Mouse (Mus musculus) megakaryocyte, embryonic 14.5 days (primary cell): ENCODE measurements at regions not wholly inside any gene's neighbourhood (a gene's known extent, or its start where the extent isn't known, plus 50 kb on each side); places are given as distances from the start of the nearest gene placed in this dataset.

Source experiments
- H3K27me3 ChIP-seq: replicated peaks from 2 replicates; pipeline ENCODE3; 2012; ENCODE audit warnings: inconsistent platforms
- H3K36me3 ChIP-seq: replicated peaks from 2 replicates; pipeline ENCODE3; 2012; ENCODE audit warnings: low read length, inconsistent platforms, mixed read lengths
- H3K4me1 ChIP-seq: 2 replicates; pipeline ENCODE4 v1.6.1; 2012; ENCODE audit warnings: inconsistent platforms
- H3K4me3 ChIP-seq: replicated peaks from 2 replicates; pipeline ENCODE3; 2012; ENCODE audit warnings: moderate library complexity, mild to moderate bottlenecking, inconsistent platforms
- H3K9me3 ChIP-seq: 2 replicates; pipeline ENCODE4 v1.6.1; 2012; ENCODE audit warnings: inconsistent platforms
- FLI1 ChIP-seq: IDR thresholded peaks from 2 replicates; pipeline ENCODE4 v1.6.1; 2012; ENCODE audit warnings: low read length, inconsistent platforms, mixed read lengths
- GATA1 ChIP-seq: IDR thresholded peaks from 3 replicates; pipeline ENCODE4 v1.6.1; 2012; ENCODE audit warnings: mixed read lengths, low read length, inconsistent platforms, borderline replicate concordance

DNA sequence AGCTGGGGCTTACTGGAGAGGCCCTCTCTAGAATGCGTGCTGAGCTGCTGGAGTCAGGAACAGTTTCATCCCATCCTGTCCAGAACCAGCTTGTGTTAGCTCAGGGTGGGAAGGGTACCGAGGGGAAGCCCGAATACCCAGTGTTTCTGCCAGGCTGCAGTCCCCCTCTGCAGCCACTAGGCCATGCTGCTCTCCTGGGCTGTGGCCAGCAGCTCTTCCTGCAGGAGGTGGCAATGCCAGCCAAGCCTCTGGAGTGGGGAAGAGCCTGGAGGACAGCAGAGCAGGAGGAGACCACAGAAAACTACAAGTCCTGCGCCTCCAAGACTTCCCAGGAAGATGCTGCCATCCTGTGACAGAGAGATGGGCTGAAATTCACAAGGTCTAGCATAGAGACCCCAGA is 167.9 kb downstream of the Cyp26b1 start:
- H3K36me3 ChIP-seq, result no peaks in the 10 kb centered on the region
- no peak for TF ChIP-seq FLI1
- TF ChIP-seq GATA1, result no peak
- peaks cover 19% of the 10 kb centered on the region for H3K27me3 ChIP-seq
- peaks cover 5% of the 10 kb centered on the region for H3K4me1 ChIP-seq
- H3K4me3 ChIP-seq, result no peak overlapping the region
- no peaks in the 10 kb centered on the region for H3K9me3 ChIP-seq

DNA sequence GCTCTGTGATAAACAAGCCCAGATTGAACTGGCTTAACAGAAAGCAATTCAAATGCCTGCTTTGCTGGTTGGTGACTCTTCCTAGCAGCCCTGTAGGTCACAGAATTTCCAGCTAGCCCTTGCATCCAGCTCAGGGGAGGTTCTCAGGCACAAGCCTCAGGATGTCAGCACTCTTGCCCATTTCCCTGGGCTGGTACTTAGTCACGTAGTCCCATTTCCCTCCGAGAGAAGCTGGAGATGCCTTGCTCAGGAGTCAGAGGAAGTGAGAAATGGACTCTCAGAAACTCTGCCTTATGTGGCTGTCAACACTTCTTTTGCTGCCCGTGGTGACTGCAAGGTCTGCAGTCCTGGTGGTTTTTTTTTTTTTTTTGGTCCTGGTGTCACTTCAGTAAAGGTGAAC is 170.8 kb downstream of the Cyp26b1 start:
- H3K9me3 ChIP-seq, result no peaks in the 10 kb centered on the region
- H3K27me3 ChIP-seq, result peaks cover 20% of the 10 kb centered on the region
- H3K4me3 ChIP-seq, result no peak overlapping the region
- H3K4me1 ChIP-seq, result peaks cover 5% of the 10 kb centered on the region
- no peaks in the 10 kb centered on the region for H3K36me3 ChIP-seq
- no peak for TF ChIP-seq GATA1
- no peak for TF ChIP-seq FLI1

DNA sequence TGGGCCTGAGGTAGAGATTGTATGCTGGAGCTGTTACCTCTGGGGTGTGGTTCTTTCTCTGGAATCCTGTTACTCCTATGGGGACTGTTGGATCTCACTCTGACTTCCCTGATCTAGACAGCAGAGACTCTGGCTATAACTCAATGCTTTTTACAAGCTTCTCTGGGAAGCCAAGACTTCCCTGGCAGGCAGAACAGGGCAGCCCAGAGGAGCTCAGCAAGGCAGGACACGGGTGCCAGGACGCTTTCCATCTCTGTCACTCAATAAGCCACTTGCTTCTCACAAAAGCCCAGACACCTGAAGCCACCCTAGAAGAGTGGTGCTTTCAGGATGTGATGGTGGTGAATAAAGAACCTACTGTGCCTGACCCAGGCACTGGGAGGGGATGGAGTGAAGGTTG is 174.0 kb downstream of the Cyp26b1 start:
- Histone ChIP-seq H3K4me1 (peaks cover 5% of the 10 kb centered on the region), H3K27me3 (peaks cover 25% of the 10 kb centered on the region), H3K36me3 (no peaks in the 10 kb centered on the region), H3K4me3 (no peak overlapping the region), H3K9me3 (no peaks in the 10 kb centered on the region)
- no peak for TF ChIP-seq FLI1
- no peak for TF ChIP-seq GATA1

DNA sequence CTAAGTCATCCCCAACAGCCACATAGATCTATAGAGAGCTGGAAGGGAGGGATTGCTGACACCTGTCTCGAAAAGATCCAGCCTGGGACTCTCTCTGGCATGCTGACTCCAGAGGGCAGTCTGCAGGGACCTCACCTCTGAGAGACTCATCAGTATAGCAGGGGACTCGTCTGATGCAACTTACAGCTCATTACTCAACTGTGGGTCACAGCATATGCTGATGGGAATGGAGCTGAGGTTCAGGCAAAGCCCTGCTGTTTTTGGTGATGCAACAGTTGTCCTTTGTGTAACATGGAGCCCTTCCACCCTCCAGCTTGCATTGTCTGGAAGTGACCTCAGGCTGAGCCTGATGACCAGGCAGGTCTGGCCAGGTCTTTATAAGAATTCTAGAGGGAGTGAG is 174.4 kb downstream of the Cyp26b1 start:
- no peaks in the 10 kb centered on the region for H3K9me3 ChIP-seq
- H3K27me3 ChIP-seq, result peaks cover 25% of the 10 kb centered on the region
- no peak for TF ChIP-seq GATA1
- H3K36me3 ChIP-seq, result no peaks in the 10 kb centered on the region
- H3K4me3 ChIP-seq, result no peak overlapping the region
- peaks cover 5% of the 10 kb centered on the region for H3K4me1 ChIP-seq

DNA sequence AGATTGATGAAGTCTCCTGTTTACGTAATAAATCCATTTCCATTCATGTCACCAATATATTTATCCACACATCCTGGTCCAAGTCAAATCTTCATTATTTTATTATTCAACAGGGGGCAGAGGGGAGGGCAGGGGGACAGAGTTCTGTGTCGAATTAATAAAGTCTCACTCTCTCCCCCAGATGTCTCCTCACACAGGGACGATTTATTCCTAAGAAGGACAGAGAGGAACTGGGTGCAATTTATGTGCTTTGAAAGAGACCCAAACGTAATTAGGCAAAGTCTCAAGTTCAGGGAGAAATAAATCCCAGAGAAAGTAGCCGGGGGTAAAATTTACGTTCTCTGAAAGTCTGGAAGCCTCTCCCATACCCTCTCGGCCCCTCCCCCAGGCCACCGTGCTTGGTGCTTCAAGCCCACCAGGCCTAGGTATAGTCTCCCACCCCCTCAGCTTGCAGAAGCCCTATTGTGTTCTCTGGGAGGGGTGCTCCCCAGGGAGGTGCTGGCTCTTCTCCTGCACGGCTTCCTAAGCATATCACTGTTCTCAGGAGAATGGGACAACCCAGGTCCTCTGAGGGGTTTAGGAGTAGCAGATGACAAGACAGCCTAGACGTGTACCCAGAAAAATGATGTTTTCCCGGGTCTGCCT is 176.6 kb downstream of the Cyp26b1 start:
- no peak overlapping the region for H3K4me3 ChIP-seq
- H3K36me3 ChIP-seq, result no peaks in the 10 kb centered on the region
- no peaks in the 10 kb centered on the region for H3K4me1 ChIP-seq
- no peaks in the 10 kb centered on the region for H3K9me3 ChIP-seq
- H3K27me3 ChIP-seq, result peaks cover 26% of the 10 kb centered on the region
- TF ChIP-seq FLI1, result no peak
- no peak for TF ChIP-seq GATA1

DNA sequence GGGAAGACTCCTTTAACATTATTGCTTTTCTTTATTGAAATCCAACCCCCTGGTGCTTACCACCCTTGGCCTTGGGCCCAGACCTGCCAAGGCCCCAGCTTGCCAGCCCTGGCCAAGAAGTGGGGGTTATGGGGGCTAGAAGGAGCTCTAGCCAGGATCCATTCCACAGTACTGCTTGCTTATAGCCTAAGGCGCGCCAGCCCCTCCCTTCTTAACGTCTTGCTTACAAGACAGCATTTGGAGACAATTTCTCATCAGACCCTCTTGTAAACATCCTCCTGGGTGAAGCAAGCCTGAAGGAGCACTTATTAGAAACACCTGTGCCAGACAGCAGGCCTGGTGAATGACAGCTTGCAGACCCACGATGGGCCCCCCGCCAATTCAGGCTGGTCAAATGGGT is 179.3 kb downstream of the Cyp26b1 start:
- no peaks in the 10 kb centered on the region for H3K36me3 ChIP-seq
- H3K4me3 ChIP-seq, result no peak overlapping the region
- TF ChIP-seq FLI1 (no peak), GATA1 (no peak)
- H3K9me3 ChIP-seq, result no peaks in the 10 kb centered on the region
- H3K27me3 ChIP-seq, result peaks cover 28% of the 10 kb centered on the region
- H3K4me1 ChIP-seq, result no peaks in the 10 kb centered on the region

DNA sequence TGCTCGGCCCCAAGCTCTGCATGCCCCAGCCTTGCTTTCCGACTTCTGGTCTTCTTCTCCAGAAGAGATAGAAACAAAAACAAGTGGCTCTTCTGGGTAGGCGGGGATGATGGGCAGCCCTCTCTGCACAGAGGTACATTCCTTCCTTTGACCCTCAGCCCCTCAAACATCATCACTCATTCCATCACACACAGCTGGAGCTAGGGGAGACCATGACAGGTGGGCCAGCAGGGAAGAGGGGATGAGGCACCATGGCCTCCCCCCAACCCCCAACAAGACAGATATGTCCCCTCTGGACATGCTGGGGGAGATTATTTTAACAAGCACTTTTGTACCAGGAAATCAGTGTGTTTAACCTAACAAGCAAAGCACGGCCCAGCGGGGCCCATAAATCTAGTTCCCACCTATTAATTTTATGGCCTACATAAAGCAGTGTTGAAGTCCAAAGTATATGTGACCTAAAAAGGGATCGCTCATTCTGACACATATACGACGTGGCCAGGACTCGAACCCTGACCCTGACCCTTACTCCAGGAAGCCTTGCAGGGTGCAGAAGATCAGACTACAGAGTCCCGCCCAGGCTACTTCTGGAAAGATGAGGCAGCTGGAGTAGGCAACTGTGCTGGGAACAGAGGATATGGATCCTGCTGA is 183.7 kb downstream of the Cyp26b1 start:
- H3K9me3 ChIP-seq, result no peaks in the 10 kb centered on the region

DNA sequence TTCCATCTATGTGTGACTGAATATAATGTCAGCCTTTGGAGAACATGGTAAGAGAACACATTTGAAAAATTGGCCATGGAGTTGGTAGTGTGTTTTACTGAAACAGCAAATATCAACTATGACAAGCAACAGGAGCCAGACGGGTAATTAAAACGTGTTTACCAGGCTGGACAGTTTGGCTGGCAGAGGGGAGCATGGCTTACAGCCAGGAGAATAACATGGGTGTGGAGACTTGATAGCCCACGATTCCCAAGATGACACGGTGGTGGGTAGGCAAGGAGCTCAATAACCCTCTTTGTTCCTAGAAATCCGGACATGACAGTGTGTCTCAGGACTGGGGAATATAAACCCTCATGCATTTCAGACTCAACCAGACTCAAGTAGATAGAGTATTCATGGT is 185.2 kb downstream of the Cyp26b1 start:
- H3K9me3 ChIP-seq, result 0 out of 2 replicates have a peak, but pooled peaks cover 5% of the 10 kb centered on the region
- TF ChIP-seq FLI1 (no peak), GATA1 (no peak)
- no peaks in the 10 kb centered on the region for H3K36me3 ChIP-seq
- no peak overlapping the region for H3K4me3 ChIP-seq
- H3K4me1 ChIP-seq, result peaks cover 6% of the 10 kb centered on the region
- peaks cover 29% of the 10 kb centered on the region for H3K27me3 ChIP-seq

More for the DNA sequence above, 183.7 kb downstream of the Cyp26b1 start:
- peaks cover 28% of the 10 kb centered on the region for H3K27me3 ChIP-seq
- H3K36me3 ChIP-seq, result no peaks in the 10 kb centered on the region
- no peak overlapping the region for H3K4me3 ChIP-seq
- TF ChIP-seq GATA1 (no peak), FLI1 (no peak)
- H3K4me1 ChIP-seq, result peaks cover 6% of the 10 kb centered on the region

DNA sequence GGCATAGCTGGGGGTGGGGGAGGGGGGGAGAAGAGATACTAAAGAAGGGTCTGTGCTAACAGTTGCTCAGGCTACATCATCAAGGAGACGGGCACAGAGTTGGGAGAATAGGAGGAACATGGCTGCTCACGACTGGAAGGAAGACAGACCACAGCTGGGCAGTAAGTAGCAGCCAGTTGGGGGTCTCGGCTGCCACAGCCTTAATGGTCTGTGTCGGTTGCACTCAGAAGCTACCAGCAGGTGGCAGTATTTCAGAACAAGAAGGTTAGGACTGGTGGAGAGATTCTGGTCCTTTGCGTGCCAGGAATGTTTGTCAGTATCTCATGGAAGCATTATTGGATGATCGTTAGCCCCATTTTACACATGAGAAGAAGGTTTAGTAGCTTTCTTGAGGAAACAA is 185.9 kb downstream of the Cyp26b1 start:
- Histone ChIP-seq H3K36me3 (no peaks in the 10 kb centered on the region), H3K4me3 (no peak overlapping the region), H3K4me1 (peaks cover 6% of the 10 kb centered on the region), H3K27me3 (peaks cover 25% of the 10 kb centered on the region), H3K9me3 (0 out of 2 replicates have a peak, but pooled peaks cover 5% of the 10 kb centered on the region)
- TF ChIP-seq GATA1, result no peak
- TF ChIP-seq FLI1, result no peak

DNA sequence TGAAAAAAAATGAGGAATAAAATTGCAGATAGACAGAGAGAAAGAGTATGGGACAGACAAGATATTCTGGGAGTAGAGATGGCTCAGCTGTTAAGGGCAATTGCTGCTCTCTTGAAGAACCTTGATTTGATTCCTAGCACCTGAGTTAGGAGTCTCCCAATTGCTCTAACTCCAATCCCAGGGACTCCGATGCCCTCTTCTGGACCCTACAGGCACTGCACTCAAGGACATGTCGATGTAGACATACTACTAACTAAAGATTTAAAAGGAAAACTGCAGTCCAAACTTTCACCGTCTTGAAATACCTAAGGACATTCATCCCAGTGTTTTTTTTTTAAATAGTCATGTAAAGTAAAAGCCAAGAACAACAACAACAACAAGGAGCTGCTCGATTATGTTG is 189.0 kb downstream of the Cyp26b1 start:
- Histone ChIP-seq H3K4me1 (peaks cover 6% of the 10 kb centered on the region), H3K36me3 (no peaks in the 10 kb centered on the region), H3K27me3 (peaks cover 21% of the 10 kb centered on the region), H3K9me3 (0 out of 2 replicates have a peak, but pooled peaks cover 5% of the 10 kb centered on the region), H3K4me3 (no peak overlapping the region)
- TF ChIP-seq GATA1, result no peak
- no peak for TF ChIP-seq FLI1
